Mouse (Mus musculus) kidney, embryonic 15.5 days (tissue): ENCODE results near the gene Fam83f. TPM values are rescaled to one million over a fixed set of nuclear protein-coding genes. Genes with fewer than 3 reads are reported as not detected.
A peak's percentile ranks its signal among the peaks of the same experiment; 100 is the strongest.

Experiments used
- ATAC-seq: fragments of 200-750 bp; cut with Nextera tagmentation; replicated peaks from 2 replicates; pipeline ENCODE4 v1.8.0; 2017; ENCODE audit warnings: moderate TSS enrichment; ENCODE audit not compliant: low FRiP score
- H3K27ac ChIP-seq: fragments of 300-500 bp; sonication (generic); 2 replicates; pipeline ENCODE4 v1.5.1; 2015; ENCODE audit warnings: mild to moderate bottlenecking, inconsistent platforms
- H3K27me3 ChIP-seq: fragments of 300-500 bp; sonication (generic); 2 replicates; pipeline ENCODE4 v1.6.1; 2015; ENCODE audit warnings: inconsistent platforms
- H3K36me3 ChIP-seq: fragments of 300-500 bp; sonication (generic); 2 replicates; pipeline ENCODE4 v1.6.1; 2015; ENCODE audit warnings: inconsistent platforms
- H3K4me1 ChIP-seq: fragments of 300-500 bp; sonication (generic); 2 replicates; pipeline ENCODE4 v1.6.1; 2015; ENCODE audit warnings: inconsistent platforms
- H3K4me2 ChIP-seq: fragments of 300-500 bp; sonication (generic); 2 replicates; pipeline ENCODE4 v1.6.1; 2015; ENCODE audit warnings: moderate library complexity, mild to moderate bottlenecking, inconsistent platforms
- H3K4me3 ChIP-seq: fragments of 300-500 bp; sonication (generic); replicated peaks from 2 replicates; pipeline ENCODE4 v1.5.1; 2015; ENCODE audit warnings: mild to moderate bottlenecking, inconsistent platforms
- H3K9ac ChIP-seq: fragments of 300-500 bp; sonication (generic); 2 replicates; pipeline ENCODE4 v1.6.1; 2015; ENCODE audit warnings: mild to moderate bottlenecking, inconsistent platforms
- H3K9me3 ChIP-seq: fragments of 300-500 bp; sonication (generic); replicated peaks from 2 replicates; pipeline ENCODE4 v1.6.1; 2016; ENCODE audit warnings: inconsistent platforms
- WGBS: fragments of 180-500 bp; shearing (Covaris S2); methylation state at CpG from one replicate; pipeline ENCODE4 v1.1.7; 2015; ENCODE audit warnings: mixed read lengths; 5-methylcytosine and 5-hydroxymethylcytosine counted together
- polyA plus RNA-seq: library from polyadenylated mRNA; unstranded; fragments of >200 nt; fragmentation: Nextera tagmentation; extraction: Ambion mirVana; gene quantifications from 2 replicates; pipeline ENCODE4 v1.2.1, GENCODE M21; 2015

Gene Fam83f
- polyA plus RNA-seq, 1 experiment from 2014 or later: 3.8 TPM

GRCm38 (mm10) chr15:80694125-80694910, 22.7 kb downstream of the Fam83f start:
- Histone ChIP-seq H3K4me2 (no peak overlapping the region), H3K4me3 (no peak overlapping the region), H3K9me3 (no peaks in the 10 kb centered on the region), H3K27me3 (peaks cover 16% of the 10 kb centered on the region), H3K4me1 (peaks cover 17% of the 10 kb centered on the region), H3K27ac (no peak overlapping the region), H3K36me3 (no peaks in the 10 kb centered on the region), H3K9ac (no peak overlapping the region)
- WGBS: 28% methylated on average over 11 of the region's 11 CpGs
- ATAC-seq: no peak

DNA sequence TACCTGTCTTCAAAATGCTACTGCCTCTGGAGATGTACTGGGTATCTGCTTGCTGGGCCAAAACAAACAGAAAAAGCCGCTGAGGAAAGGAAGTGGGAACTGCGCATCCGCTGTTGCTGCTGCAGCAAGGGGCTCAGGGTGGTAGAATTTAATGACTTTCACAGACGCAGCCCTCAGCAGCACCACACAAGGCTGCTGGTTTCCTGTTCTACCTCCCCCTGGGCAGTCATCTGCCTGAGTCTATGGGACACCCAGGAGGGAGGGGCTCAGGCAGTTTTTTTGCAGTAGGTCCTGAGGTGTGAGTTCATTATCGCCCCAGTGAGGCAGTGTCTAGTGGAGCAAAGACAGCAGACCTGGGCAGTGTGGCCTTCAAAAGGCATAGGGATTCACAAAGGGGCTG, 25.9 kb downstream of the Fam83f start:
- Histone ChIP-seq H3K4me2 (no peak overlapping the region), H3K27me3 (peaks cover 10% of the 10 kb centered on the region), H3K27ac (peak overlapping the region; percentile 37; the same call in 1 of the 2 replicates), H3K4me3 (no peak overlapping the region), H3K9me3 (no peaks in the 10 kb centered on the region), H3K9ac (no peak overlapping the region), H3K36me3 (no peaks in the 10 kb centered on the region), H3K4me1 (peaks cover 17% of the 10 kb centered on the region)
- peak; percentile 30; the same call in 1 of the 2 replicates for ATAC-seq
- WGBS: 12% methylated on average over 5 of the region's 5 CpGs

GRCm38 (mm10) chr15:80701481-80702257, 30.0 kb downstream of the Fam83f start:
- no peak for ATAC-seq
- no peaks in the 10 kb centered on the region for H3K9me3 ChIP-seq
- 0 out of 2 replicates have a peak, but pooled peaks cover 9% of the 10 kb centered on the region for H3K27me3 ChIP-seq
- no peaks in the 10 kb centered on the region for H3K36me3 ChIP-seq
- H3K4me2 ChIP-seq: no peak overlapping the region
- H3K9ac ChIP-seq: no peak overlapping the region
- H3K27ac ChIP-seq: no peak overlapping the region
- no peak overlapping the region for H3K4me3 ChIP-seq
- 69% methylated on average over 8 of the region's 8 CpGs for WGBS
- peaks cover 23% of the 10 kb centered on the region for H3K4me1 ChIP-seq

DNA sequence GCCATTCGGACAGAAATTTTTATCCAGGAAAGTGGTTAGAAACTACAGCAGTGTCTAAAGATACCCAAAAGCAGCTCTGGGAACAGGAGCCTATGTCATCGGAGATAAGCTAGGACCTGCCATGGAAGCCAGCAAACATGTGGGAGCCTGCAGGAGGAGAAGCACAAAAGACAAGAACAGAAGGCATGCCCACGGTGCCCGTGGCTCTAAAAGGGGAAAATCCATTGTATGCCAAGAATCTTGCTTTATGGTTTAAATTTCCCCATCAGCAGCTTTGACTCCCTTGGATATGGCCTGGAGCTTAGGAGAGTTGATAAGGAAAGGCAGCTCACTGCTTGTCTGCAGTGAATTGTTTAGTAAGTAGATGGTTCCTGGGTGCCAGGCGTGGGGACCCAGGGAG, 31.3 kb downstream of the Fam83f start:
- H3K27me3 ChIP-seq: 0 out of 2 replicates have a peak, but pooled peaks cover 9% of the 10 kb centered on the region
- 96% methylated on average over 5 of the region's 5 CpGs for WGBS
- H3K9me3 ChIP-seq: no peaks in the 10 kb centered on the region
- no peak overlapping the region for H3K4me2 ChIP-seq
- H3K4me3 ChIP-seq: no peak overlapping the region
- no peak overlapping the region for H3K27ac ChIP-seq
- peaks cover 29% of the 10 kb centered on the region for H3K4me1 ChIP-seq
- no peak for ATAC-seq
- H3K36me3 ChIP-seq: no peaks in the 10 kb centered on the region
- H3K9ac ChIP-seq: no peak overlapping the region

DNA sequence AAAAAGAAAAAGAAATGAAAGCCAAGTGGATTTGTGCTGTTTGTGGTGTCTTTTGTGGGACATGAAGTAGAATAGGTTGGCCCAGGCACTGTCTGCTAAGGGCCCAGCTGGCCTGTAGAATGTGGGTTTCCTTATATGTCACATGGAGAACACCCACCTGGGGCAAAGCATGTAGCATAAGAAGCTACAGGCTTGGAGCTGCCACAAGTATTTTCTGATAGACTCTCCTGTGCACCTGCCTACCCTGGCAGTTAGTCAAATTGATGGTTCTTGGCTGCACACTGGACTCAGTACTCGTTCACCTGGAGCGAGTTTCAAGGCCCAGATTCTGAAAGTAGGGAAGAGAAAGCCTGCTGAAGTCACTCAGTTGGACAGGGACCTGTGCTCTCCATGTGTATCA, 31.8 kb downstream of the Fam83f start:
- no peak overlapping the region for H3K9ac ChIP-seq
- WGBS: 82% methylated on average over 2 of the region's 2 CpGs
- H3K4me1 ChIP-seq: peaks cover 29% of the 10 kb centered on the region
- no peaks in the 10 kb centered on the region for H3K36me3 ChIP-seq
- no peak overlapping the region for H3K4me2 ChIP-seq
- no peaks in the 10 kb centered on the region for H3K9me3 ChIP-seq
- no peak overlapping the region for H3K4me3 ChIP-seq
- H3K27ac ChIP-seq: no peak overlapping the region
- no peak for ATAC-seq
- H3K27me3 ChIP-seq: 0 out of 2 replicates have a peak, but pooled peaks cover 9% of the 10 kb centered on the region

GRCm38 (mm10) chr15:80704267-80704666, 32.6 kb downstream of the Fam83f start:
- H3K9ac ChIP-seq: no peak overlapping the region
- H3K27me3 ChIP-seq: 0 out of 2 replicates have a peak, but pooled peaks cover 9% of the 10 kb centered on the region
- H3K27ac ChIP-seq: no peak overlapping the region
- no peaks in the 10 kb centered on the region for H3K9me3 ChIP-seq
- 5% methylated on average over 7 of the region's 7 CpGs for WGBS
- H3K4me3 ChIP-seq: no peak overlapping the region
- ATAC-seq: peak; percentile 81
- peaks cover 29% of the 10 kb centered on the region for H3K4me1 ChIP-seq
- H3K36me3 ChIP-seq: no peaks in the 10 kb centered on the region
- peak overlapping the region; percentile 37; the same call in 1 of the 2 replicates for H3K4me2 ChIP-seq

GRCm38 (mm10) chr15:80705828-80706549, 34.3 kb downstream of the Fam83f start:
- WGBS: 27% methylated on average over 18 of the region's 18 CpGs
- H3K9ac ChIP-seq: peak overlapping the region; percentile 21; the same call in 1 of the 2 replicates
- H3K4me2 ChIP-seq: peak overlapping the region; percentile 67
- 0 out of 2 replicates have a peak, but pooled peaks cover 9% of the 10 kb centered on the region for H3K27me3 ChIP-seq
- H3K36me3 ChIP-seq: no peaks in the 10 kb centered on the region
- peaks cover 29% of the 10 kb centered on the region for H3K4me1 ChIP-seq
- H3K27ac ChIP-seq: peak overlapping the region; percentile 91
- no peaks in the 10 kb centered on the region for H3K9me3 ChIP-seq
- no peak for ATAC-seq
- H3K4me3 ChIP-seq: peak overlapping the region; percentile 37

GRCm38 (mm10) chr15:80706596-80706995, 34.9 kb downstream of the Fam83f start:
- no peak for ATAC-seq
- WGBS: 7% methylated on average over 11 of the region's 11 CpGs

GRCm38 (mm10) chr15:80707088-80707487, 35.4 kb downstream of the Fam83f start:
- Histone ChIP-seq H3K4me2 (peak overlapping the region; percentile 67), H3K9me3 (no peaks in the 10 kb centered on the region), H3K36me3 (no peaks in the 10 kb centered on the region), H3K4me3 (no peak overlapping the region), H3K4me1 (peaks cover 31% of the 10 kb centered on the region), H3K27me3 (0 out of 2 replicates have a peak, but pooled peaks cover 9% of the 10 kb centered on the region), H3K9ac (no peak overlapping the region), H3K27ac (peak overlapping the region; percentile 91)
- 42% methylated on average over 8 of the region's 8 CpGs for WGBS
- ATAC-seq: no peak

More at GRCm38 (mm10) chr15:80706596-80706995, 34.9 kb downstream of the Fam83f start:
- peak overlapping the region; percentile 37 for H3K4me3 ChIP-seq
- H3K4me1 ChIP-seq: peaks cover 29% of the 10 kb centered on the region
- H3K27me3 ChIP-seq: 0 out of 2 replicates have a peak, but pooled peaks cover 9% of the 10 kb centered on the region
- H3K9me3 ChIP-seq: no peaks in the 10 kb centered on the region
- peak overlapping the region; percentile 21; the same call in 1 of the 2 replicates for H3K9ac ChIP-seq
- no peaks in the 10 kb centered on the region for H3K36me3 ChIP-seq
- H3K4me2 ChIP-seq: peak overlapping the region; percentile 67
- H3K27ac ChIP-seq: peak overlapping the region; percentile 91

- no peaks in the 10 kb centered on the region for H3K27me3 ChIP-seq
- H3K36me3 ChIP-seq: no peaks in the 10 kb centered on the region
- no peak overlapping the region for H3K9ac ChIP-seq
- H3K4me1 ChIP-seq: peaks cover 38% of the 10 kb centered on the region
- H3K9me3 ChIP-seq: no peaks in the 10 kb centered on the region
- no peak overlapping the region for H3K4me2 ChIP-seq
- H3K4me3 ChIP-seq: no peak overlapping the region
- no peak overlapping the region for H3K27ac ChIP-seq
- ATAC-seq: no peak
- WGBS: 50% methylated on average over 6 of the region's 6 CpGs
Observed at GRCm38 (mm10) chr15:80709593-80709992, 37.9 kb downstream of the Fam83f start.

DNA sequence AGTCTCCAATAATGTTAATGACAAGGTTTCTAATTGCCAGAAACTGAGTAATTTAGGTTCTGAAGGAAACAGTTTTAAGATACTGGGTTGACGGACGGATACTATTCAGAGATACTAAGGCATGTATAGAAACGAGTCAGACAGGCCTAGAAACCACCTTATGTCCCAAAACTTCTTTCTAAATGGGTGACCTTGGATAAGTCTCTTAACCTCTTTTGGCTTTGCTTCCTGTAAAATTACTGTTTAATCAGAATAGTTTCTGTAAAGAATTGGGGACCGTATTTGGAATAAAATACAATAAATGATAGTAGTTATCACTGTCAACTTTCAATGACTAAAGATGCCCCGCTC, 38.6 kb downstream of the Fam83f start:
- no peak overlapping the region for H3K9ac ChIP-seq

More for the DNA sequence above, 38.6 kb downstream of the Fam83f start:
- H3K36me3 ChIP-seq: no peaks in the 10 kb centered on the region
- WGBS: 22% methylated on average over 5 of the region's 5 CpGs
- peaks cover 38% of the 10 kb centered on the region for H3K4me1 ChIP-seq
- ATAC-seq: no peak
- H3K4me2 ChIP-seq: peak overlapping the region; percentile 90
- peak overlapping the region; percentile 98 for H3K27ac ChIP-seq
- H3K4me3 ChIP-seq: peak overlapping the region; percentile 66
- H3K27me3 ChIP-seq: no peaks in the 10 kb centered on the region
- H3K9me3 ChIP-seq: no peaks in the 10 kb centered on the region
